In the genomic region with DNA sequence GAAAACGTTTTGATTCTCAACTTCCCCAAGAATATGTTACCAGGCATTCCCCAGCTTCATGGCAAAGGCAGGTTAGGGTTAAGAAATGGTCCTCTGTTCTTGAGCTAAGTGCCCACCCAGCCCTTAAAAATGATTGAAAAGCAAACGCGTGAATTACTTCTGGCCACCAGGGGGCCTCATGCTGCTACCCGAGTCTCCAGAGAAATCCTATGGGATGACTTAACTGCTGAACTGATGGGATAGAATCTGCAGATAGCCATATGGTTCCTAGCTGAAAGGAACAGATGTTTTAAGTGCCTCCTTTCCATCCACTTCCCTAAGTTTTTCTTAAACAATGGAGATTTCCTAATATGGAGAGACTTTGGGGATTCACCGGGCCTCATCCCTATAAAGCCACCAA, we compare ENCODE assay signal across 10 mouse cellular contexts. TPM values are rescaled to one million over a fixed set of nuclear protein-coding genes. Genes with fewer than 3 reads are reported as not detected.
A peak's percentile ranks its signal among the peaks of the same experiment; 100 is the strongest.
DNase-seq lines count a peak whose midpoint lies in the region; ATAC-seq and TF ChIP-seq lines count a peak whose summit lies in the region.
"Had no signal": no experiment of that assay in that cellular context is flagged by ENCODE, and none has a peak within 500 bp of the region (broad histone marks: within the 10 kb centered on the region; RNA-seq: fewer than 3 reads in every experiment).

No protein-coding gene starts in this region.

- 17% methylated on average over 5 of the region's 5 CpGs for WGBS in intestine, postnatal 0 days

- H3K9me3 ChIP-seq in intestine, postnatal 0 days (ENCODE audit: control insufficient read depth): no peaks in the 10 kb centered on the region
- H3K9me3 ChIP-seq: liver, embryonic 15.5 days; stomach, embryonic 15.5 days had no signal

- no peak overlapping the region for H3K4me2 ChIP-seq in intestine, postnatal 0 days (replicated peaks; ENCODE audit: low read depth)
- H3K4me2 ChIP-seq: liver, embryonic 15.5 days; stomach, embryonic 15.5 days had no signal

- no peak overlapping the region for H3K27ac ChIP-seq in intestine, postnatal 0 days (ENCODE audit: low read depth, low read length)
- H3K27ac ChIP-seq: liver, embryonic 15.5 days; stomach, embryonic 15.5 days had no signal

- H3K9ac ChIP-seq in intestine, postnatal 0 days (ENCODE audit: low read depth, low read length): no peak overlapping the region
- H3K9ac ChIP-seq: liver, embryonic 15.5 days; stomach, embryonic 15.5 days had no signal

- H3K4me1 ChIP-seq in intestine, postnatal 0 days (replicated peaks; ENCODE audit: control insufficient read depth, insufficient read depth, low read length): no peaks in the 10 kb centered on the region
- H3K4me1 ChIP-seq: liver, embryonic 15.5 days; stomach, embryonic 15.5 days had no signal

- 0 out of 2 replicates have a peak, but pooled peaks cover 3% of the 10 kb centered on the region for H3K27me3 ChIP-seq in intestine, postnatal 0 days (replicated peaks; ENCODE audit: control insufficient read depth, insufficient read depth, low read length)
- H3K27me3 ChIP-seq: stomach, embryonic 15.5 days had no signal

- peak; percentile 81 for TF ChIP-seq CTCF in intestine, postnatal 0 days (IDR thresholded peaks at IDR 0.05; ENCODE audit: low read depth)

- no peak overlapping the region for H3K4me3 ChIP-seq in intestine, postnatal 0 days (ENCODE audit: low read depth, low read length)
- H3K4me3 ChIP-seq: liver, embryonic 15.5 days; stomach, embryonic 15.5 days had no signal

- H3K36me3 ChIP-seq in intestine, postnatal 0 days (ENCODE audit: control insufficient read depth, insufficient read depth): no peaks in the 10 kb centered on the region
- H3K36me3 ChIP-seq: liver, embryonic 15.5 days had no signal

- peak; percentile 36 to 82 for DNase-seq in adrenal gland, adult (ENCODE audit: inconsistent age in 2 of 2, low spot score in 1 of 2)
- no peak for DNase-seq in adrenal gland, postnatal 4 days (ENCODE audit: low spot score in 2 of 2)
- peak; percentile 42 to 63 for DNase-seq in left cerebral cortex, adult 18-20 months (ENCODE audit: low spot score in 2 of 2)
- no peak for DNase-seq in left cerebral cortex, adult 11 months (ENCODE audit: low spot score)
- peak; percentile 53 for DNase-seq in brain, adult 2 months (ENCODE audit: low read depth, low spot score)
- DNase-seq in mesoderm, embryonic 11.5 days (ENCODE audit: low read depth, low spot score): peak; percentile 70
- DNase-seq in natural killer cell, adult 2 months (ENCODE audit: low spot score in 2 of 2): no peak

- ATAC-seq in intestine, postnatal 0 days: no peak

RNA-seq across cellular contexts. Expression of gene Tmem100, which starts 7.9 kb away (rescaled TPM):
- 1 to 10 TPM; 6.3 to 8.1 TPM for total RNA-seq in adrenal gland, postnatal 4 days (2021)
- 10 to 100 TPM; 12.3 to 18.2 TPM for total RNA-seq in left cerebral cortex, adult 18-20 months (2021)
- polyA plus RNA-seq in intestine, postnatal 0 days (2015; fragmentation: Nextera tagmentation; extraction: Ambion mirVana): 11.0 and 11.4 TPM in 2 replicates

RNA-seq across cellular contexts. Expression of gene Pctp, which starts 35.3 kb away (rescaled TPM):
- 10 to 100 TPM in 1 of 2 experiments, 1 to 10 TPM in 1; 8.8 to 14.3 TPM for total RNA-seq in adrenal gland, postnatal 4 days (2021)
- total RNA-seq in left cerebral cortex, adult 18-20 months (2021): 1 to 10 TPM in 1 of 2 experiments, under 1 TPM in 1; 0.86 to 1.3 TPM
- 10.5 TPM in 2 replicates for polyA plus RNA-seq in intestine, postnatal 0 days (2015; fragmentation: Nextera tagmentation; extraction: Ambion mirVana)

Comparison
In these comparisons a context has a peak if more than half of its experiments do, and no peak if none do; other contexts are left out.
1. DNase-seq: peak in adrenal gland, adult (2 of 2), left cerebral cortex, adult 18-20 months (2 of 2), brain, adult 2 months (single experiment) and mesoderm, embryonic 11.5 days (single experiment); none in adrenal gland, postnatal 4 days (0 of 2), left cerebral cortex, adult 11 months (single experiment) and natural killer cell, adult 2 months (0 of 2).
2. RNA of gene Pctp, which starts 35.3 kb away (total RNA-seq): 8.8 to 14.3 TPM in adrenal gland, postnatal 4 days; 0.86 to 1.3 TPM in left cerebral cortex, adult 18-20 months; every median in the first group is over 4 times any median in the second.